Mouse (Mus musculus) MEL (cell line): ENCODE results near the gene Elk3. TPM values are rescaled to one million over a fixed set of nuclear protein-coding genes. Genes with fewer than 3 reads are reported as not detected.

Source experiments
- DNase-seq: peaks from one replicate; pipeline ENCODE4 v3.0.0; 2011; ENCODE audit warnings: low read depth, low spot score
- H3K27ac ChIP-seq: 2 replicates; pipeline ENCODE4 v1.5.1; 2012; ENCODE audit warnings: low read depth, mild to moderate bottlenecking, control low read depth, low read length, moderate library complexity; ENCODE audit not compliant: control insufficient read depth
- H3K27me3 ChIP-seq, 2 experiments: fragments of 150-350 bp in 1 of 2; sonication (generic) in 1 of 2; 2 replicates each; pipeline ENCODE4 v1.6.1; 2012; ENCODE audit warnings: low read length in 2 of 2, mild to moderate bottlenecking in 2 of 2, improper control_type of control experiment in 1 of 2, moderate library complexity in 1 of 2; ENCODE audit not compliant: insufficient read depth in 2 of 2, control insufficient read depth in 1 of 2
- H3K36me3 ChIP-seq, 2 experiments: 2 replicates each; pipeline ENCODE4 v1.6.1; 2012 to 2014; ENCODE audit warnings: low read length in 2 of 2, improper control_type of control experiment in 1 of 2, inconsistent platforms in 1 of 2, mild to moderate bottlenecking in 1 of 2; ENCODE audit not compliant: insufficient read depth in 2 of 2, control insufficient read depth in 1 of 2
- H3K4me1 ChIP-seq, 2 experiments: fragments of 150-350 bp in 1 of 2; sonication (generic) in 1 of 2; 2 replicates each; pipeline ENCODE4 v1.6.1; 2012; ENCODE audit warnings: low read length in 2 of 2, improper control_type of control experiment in 1 of 2, mild to moderate bottlenecking in 1 of 2; ENCODE audit not compliant: insufficient read depth in 2 of 2, control insufficient read depth in 1 of 2
- H3K4me3 ChIP-seq, 2 experiments: fragments of 150-350 bp in 1 of 2; sonication (generic) in 1 of 2; 2 replicates each; pipeline ENCODE4 v1.5.1; 2012; ENCODE audit warnings: low read depth in 2 of 2, low read length in 2 of 2, mild to moderate bottlenecking in 2 of 2, moderate library complexity in 2 of 2, control low read depth in 1 of 2, improper control_type of control experiment in 1 of 2; ENCODE audit not compliant: control insufficient read depth in 1 of 2, insufficient read depth in 1 of 2
- H3K79me2 ChIP-seq: 2 replicates; pipeline ENCODE4 v1.6.1; 2012; ENCODE audit warnings: mild to moderate bottlenecking, low read length, moderate library complexity; ENCODE audit not compliant: control insufficient read depth, poor library complexity, insufficient read depth
- H3K9ac ChIP-seq: 2 replicates; pipeline ENCODE4 v1.6.1; 2012; ENCODE audit warnings: low read depth, mild to moderate bottlenecking, control low read depth, low read length, moderate library complexity; ENCODE audit not compliant: control insufficient read depth, poor library complexity, severe bottlenecking
- H3K9me3 ChIP-seq: fragments of 150-350 bp; sonication (generic); replicated peaks from 2 replicates; pipeline ENCODE4 v1.6.1; 2012; ENCODE audit warnings: mild to moderate bottlenecking, low read length, improper control_type of control experiment, moderate library complexity; ENCODE audit not compliant: insufficient read depth
- CHD1 ChIP-seq: IDR thresholded peaks from 2 replicates; pipeline ENCODE4 v1.6.1; 2012; ENCODE audit warnings: low read depth, mild to moderate bottlenecking, inconsistent platforms, low read length, improper control_type of control experiment
- CTCF ChIP-seq, 3 experiments: IDR thresholded peaks in 2 of 3; conservative IDR thresholded peaks in 1 of 3; 2 replicates each; pipeline ENCODE4 v1.5.1; 2011 to 2012; ENCODE audit warnings: low read length in 3 of 3, low read depth in 2 of 3, mild to moderate bottlenecking in 2 of 3, improper control_type of control experiment in 1 of 3, inconsistent platforms in 1 of 3, mixed read lengths in 1 of 3, moderate library complexity in 1 of 3; ENCODE audit not compliant: control insufficient read depth in 1 of 3, insufficient read depth in 1 of 3, poor library complexity in 1 of 3, severe bottlenecking in 1 of 3
- E2F4 ChIP-seq: IDR thresholded peaks from 2 replicates; pipeline ENCODE4 v1.6.1; 2011; ENCODE audit warnings: low read depth, low read length, improper control_type of control experiment, borderline replicate concordance
- EP300 ChIP-seq, 2 experiments: IDR thresholded peaks; 2 replicates each; pipeline ENCODE4 v1.6.1; 2011; ENCODE audit warnings: improper control_type of control experiment in 2 of 2, low read length in 2 of 2, low read depth in 1 of 2, mild to moderate bottlenecking in 1 of 2
- ETS1 ChIP-seq: IDR thresholded peaks from 2 replicates; pipeline ENCODE4 v1.6.1; 2012; ENCODE audit warnings: low read depth, mild to moderate bottlenecking, inconsistent platforms, low read length, improper control_type of control experiment, moderate library complexity
- JUND ChIP-seq: IDR thresholded peaks from 2 replicates; pipeline ENCODE4 v1.6.1; 2011; ENCODE audit warnings: low read depth, mild to moderate bottlenecking, improper control_type of control experiment, low read length
- KAT2A ChIP-seq: conservative IDR thresholded peaks from 2 replicates; pipeline ENCODE4 v1.6.1; 2012; ENCODE audit warnings: low read depth, low read length, improper control_type of control experiment, inconsistent platforms
- MAZ ChIP-seq: IDR thresholded peaks from 2 replicates; pipeline ENCODE4 v1.6.1; 2012; ENCODE audit warnings: low read depth, mild to moderate bottlenecking, inconsistent platforms, low read length, improper control_type of control experiment
- MYC ChIP-seq: IDR thresholded peaks from 2 replicates; pipeline ENCODE4 v1.6.1; 2011; ENCODE audit warnings: low read depth, mild to moderate bottlenecking, low read length, improper control_type of control experiment, moderate library complexity
- NELFE ChIP-seq: IDR thresholded peaks from 2 replicates; pipeline ENCODE4 v1.6.1; 2011; ENCODE audit warnings: low read depth, low read length, improper control_type of control experiment
- POLR2A ChIP-seq, 2 experiments: IDR thresholded peaks; 2 replicates each; pipeline ENCODE4 v1.6.1; 2011 to 2012; ENCODE audit warnings: low read length in 2 of 2, mild to moderate bottlenecking in 2 of 2, control low read depth in 1 of 2, improper control_type of control experiment in 1 of 2, low read depth in 1 of 2, moderate library complexity in 1 of 2; ENCODE audit not compliant: control insufficient read depth in 1 of 2, insufficient read depth in 1 of 2, poor library complexity in 1 of 2
- POLR2AphosphoS2 ChIP-seq: IDR thresholded peaks from 2 replicates; pipeline ENCODE4 v1.6.1; 2011; ENCODE audit warnings: low read length, improper control_type of control experiment
- POLR2AphosphoS5 ChIP-seq: IDR thresholded peaks from 2 replicates; pipeline ENCODE4 v1.6.1; 2012; ENCODE audit warnings: low read depth, borderline replicate concordance, mild to moderate bottlenecking, inconsistent platforms, low read length, moderate library complexity, mixed read lengths
- RCOR1 ChIP-seq: IDR thresholded peaks from 2 replicates; pipeline ENCODE4 v1.6.1; 2012; ENCODE audit warnings: low read depth, mild to moderate bottlenecking, inconsistent platforms, low read length, improper control_type of control experiment
- SIN3A ChIP-seq: IDR thresholded peaks from 2 replicates; pipeline ENCODE4 v1.6.1; 2012; ENCODE audit warnings: low read length, improper control_type of control experiment, inconsistent platforms
- SMC3 ChIP-seq: IDR thresholded peaks from 2 replicates; pipeline ENCODE4 v1.6.1; 2011; ENCODE audit warnings: low read depth, low read length, improper control_type of control experiment
- TCF12 ChIP-seq: IDR thresholded peaks from 2 replicates; pipeline ENCODE4 v1.6.1; 2014; ENCODE audit warnings: low read depth, mild to moderate bottlenecking, inconsistent platforms, low read length, improper control_type of control experiment, moderate library complexity
- USF2 ChIP-seq, 2 experiments: IDR thresholded peaks; 2 replicates each; pipeline ENCODE4 v1.6.1; 2011 to 2012; ENCODE audit warnings: improper control_type of control experiment in 2 of 2, low read length in 2 of 2, borderline replicate concordance in 1 of 2, inconsistent platforms in 1 of 2, low read depth in 1 of 2, mild to moderate bottlenecking in 1 of 2; ENCODE audit not compliant: insufficient read depth in 1 of 2
- ZC3H11A ChIP-seq: IDR thresholded peaks from 2 replicates; pipeline ENCODE4 v1.6.1; 2012; ENCODE audit warnings: low read depth, mild to moderate bottlenecking, inconsistent platforms, low read length, improper control_type of control experiment
- ZKSCAN1 ChIP-seq: IDR thresholded peaks from 2 replicates; pipeline ENCODE4 v1.6.1; 2012; ENCODE audit warnings: low read depth, mild to moderate bottlenecking, inconsistent platforms, low read length, improper control_type of control experiment, moderate library complexity
- ZNF384 ChIP-seq: IDR thresholded peaks from 2 replicates; pipeline ENCODE4 v1.6.1; 2012; ENCODE audit warnings: low read depth, mild to moderate bottlenecking, inconsistent platforms, low read length, improper control_type of control experiment
- polyA plus RNA-seq, 2 experiments: library from polyadenylated mRNA; stranded (reverse) in 1 of 2; unstranded in 1 of 2; fragments of >175 nt in 1 of 2; fragments of >200 nt in 1 of 2; gene quantifications; 2 replicates each; pipeline versions ENCODE4 v1.2.1 to v1.2.4; 2012; ENCODE audit warnings: low replicate concordance in 2 of 2, low read depth in 1 of 2; ENCODE audit not compliant: insufficient read length in 2 of 2, insufficient read depth in 1 of 2, missing spikeins in 1 of 2
- total RNA-seq: library from RNA; depleted of rRNA; stranded (reverse); fragments of 300-350 nt; gene quantifications from 2 replicates; pipeline ENCODE4 v1.2.3, GENCODE M21; 2012

Gene Elk3
- total and polyA plus RNA-seq, 3 experiments, result 1.0 to 6.3 TPM; not detected in 1

- TF ChIP-seq ZKSCAN1, result no peak
Observed at GRCm38 (mm10) chr10:93281092-93281491, 29.8 kb downstream of the Elk3 start (continued).

GRCm38 (mm10) chr10:93280586-93280985, 30.3 kb downstream of the Elk3 start:
- no peak for DNase-seq
- no peak overlapping the region for H3K27ac ChIP-seq
- no peaks in the 10 kb centered on the region for H3K27me3 ChIP-seq
- no peak overlapping the region for H3K4me3 ChIP-seq
- TF ChIP-seq MAZ (no peak), POLR2AphosphoS5 (no peak), SMC3 (no peak), MYC (no peak), TCF12 (no peak), KAT2A (no peak)
- no peaks in the 10 kb centered on the region for H3K79me2 ChIP-seq
- no peaks in the 10 kb centered on the region for H3K9me3 ChIP-seq
- H3K36me3 ChIP-seq, result no peaks in the 10 kb centered on the region
- no peaks in the 10 kb centered on the region; a peak in 1 of 4 replicates for H3K4me1 ChIP-seq
- H3K9ac ChIP-seq, result no peak overlapping the region

- TF ChIP-seq SIN3A, result no peak
- TF ChIP-seq MAZ, result no peak
- no peak for TF ChIP-seq TCF12
- TF ChIP-seq ETS1, result no peak
- no peak for TF ChIP-seq EP300 (IDR thresholded peaks at IDR 0.05; ENCODE audit: low read depth in 1 of 2, low read length in 2 of 2)
- TF ChIP-seq E2F4, result no peak
- TF ChIP-seq POLR2A (IDR thresholded peaks at IDR 0.05; ENCODE audit: control insufficient read depth in 1 of 2, insufficient read depth in 1 of 2, low read depth in 1 of 2, low read length in 2 of 2, poor library complexity in 1 of 2), result no peak
- no peak for TF ChIP-seq JUND
- TF ChIP-seq POLR2AphosphoS5, result no peak
- TF ChIP-seq ZNF384, result no peak
- no peak for TF ChIP-seq CTCF (IDR thresholded peaks at IDR 0.05 in 2 of 3, conservative IDR thresholded peaks at IDR 0.05 in 1 of 3; ENCODE audit: control insufficient read depth in 1 of 3, insufficient read depth in 1 of 3, low read depth in 2 of 3, low read length in 3 of 3, poor library complexity in 1 of 3, severe bottlenecking in 1 of 3)
- no peak for TF ChIP-seq ZC3H11A
- TF ChIP-seq RCOR1, result no peak
- TF ChIP-seq USF2 (IDR thresholded peaks at IDR 0.05; ENCODE audit: borderline replicate concordance in 1 of 2, insufficient read depth in 1 of 2, low read depth in 1 of 2, low read length in 2 of 2), result no peak
- TF ChIP-seq SMC3, result no peak
- TF ChIP-seq POLR2AphosphoS2, result no peak
- no peak for TF ChIP-seq NELFE
- no peak for TF ChIP-seq CHD1
- TF ChIP-seq ZKSCAN1, result no peak
- Histone ChIP-seq H3K9me3 (no peaks in the 10 kb centered on the region), H3K27me3 (no peaks in the 10 kb centered on the region), H3K27ac (no peak overlapping the region), H3K79me2 (no peaks in the 10 kb centered on the region), H3K4me3 (no peak overlapping the region), H3K36me3 (peaks cover 0 to 3% of the 10 kb centered on the region in 2 experiments; a peak in 2 of 4 replicates), H3K9ac (no peak overlapping the region), H3K4me1 (peaks cover 2 to 8% of the 10 kb centered on the region in 2 experiments; a peak in 3 of 4 replicates)
- no peak for DNase-seq
Observed at GRCm38 (mm10) chr10:93279062-93279461, 31.9 kb downstream of the Elk3 start.
